Mouse (Mus musculus) right cerebral cortex, postnatal 14 days (tissue): ENCODE results near the gene Dhx16.

Experiments used
- DNase-seq: peaks from one replicate; pipeline ENCODE4 v3.0.0; 2022

Dhx16 gene

DNA sequence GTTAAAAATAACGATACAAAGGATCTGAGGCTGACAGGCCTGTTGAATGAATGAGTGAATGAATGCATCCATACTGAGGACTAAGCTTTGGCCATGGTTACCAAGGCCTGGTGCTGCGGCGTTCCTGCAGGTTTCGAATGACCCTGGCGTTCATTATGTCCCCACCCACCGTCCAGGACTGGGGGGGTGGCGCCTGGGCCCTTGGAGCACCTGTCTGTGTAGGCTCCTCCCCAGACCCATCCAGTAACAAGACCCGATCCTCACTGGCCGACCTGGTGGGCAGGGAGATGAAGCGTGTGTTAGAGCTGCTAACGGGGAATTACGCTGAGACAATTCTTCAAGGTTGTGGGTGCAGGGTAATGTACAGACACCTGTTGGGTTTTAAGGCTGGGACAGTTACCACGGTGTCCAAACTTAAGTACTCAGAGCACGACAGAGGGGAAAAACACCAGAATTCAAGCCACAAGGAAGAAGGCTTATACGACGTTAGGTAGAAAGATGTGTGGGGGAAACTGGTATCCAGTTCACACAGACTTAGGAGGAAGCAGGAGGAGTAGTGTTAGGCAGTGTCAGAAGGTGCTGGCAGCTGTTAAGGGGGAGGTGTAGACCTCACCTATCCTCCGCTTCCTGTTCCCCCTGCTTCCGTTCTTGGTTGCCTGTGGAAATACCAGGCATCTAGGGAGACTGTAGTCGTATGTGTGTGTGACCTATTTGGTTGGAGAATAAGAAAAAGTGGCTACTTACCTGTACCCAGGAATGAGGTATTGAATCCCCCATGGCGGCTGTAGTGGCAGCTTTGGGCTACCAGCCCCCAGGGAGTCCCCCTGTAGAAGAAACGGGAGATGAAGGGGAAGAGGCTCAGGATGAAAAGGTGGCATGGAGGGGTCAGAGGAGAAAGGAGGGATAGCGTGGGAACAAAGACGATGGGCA, 18.3 kb downstream of the Dhx16 start:
- DNase-seq = no peak

DNA sequence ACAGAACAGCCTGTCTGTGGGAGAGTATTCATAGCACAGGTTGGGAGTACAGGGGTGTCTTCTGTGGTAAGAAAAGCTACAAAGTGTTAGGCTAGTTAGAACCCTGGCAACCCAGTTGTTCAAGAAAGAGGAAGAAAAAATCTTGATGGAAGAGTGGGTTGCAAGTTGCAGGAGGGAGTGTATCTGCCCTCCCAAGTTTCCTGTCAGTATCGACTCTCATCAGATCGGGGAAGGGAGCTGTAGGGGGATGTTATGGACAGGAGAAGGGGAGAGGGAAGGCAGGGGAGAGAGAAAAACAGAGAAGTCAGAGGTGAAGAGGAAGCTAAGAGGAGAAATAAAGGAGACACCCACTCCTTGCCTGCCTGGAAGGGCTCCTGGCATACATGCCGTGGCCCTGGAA, 21.0 kb downstream of the Dhx16 start:
- DNase-seq = no peak

DNA sequence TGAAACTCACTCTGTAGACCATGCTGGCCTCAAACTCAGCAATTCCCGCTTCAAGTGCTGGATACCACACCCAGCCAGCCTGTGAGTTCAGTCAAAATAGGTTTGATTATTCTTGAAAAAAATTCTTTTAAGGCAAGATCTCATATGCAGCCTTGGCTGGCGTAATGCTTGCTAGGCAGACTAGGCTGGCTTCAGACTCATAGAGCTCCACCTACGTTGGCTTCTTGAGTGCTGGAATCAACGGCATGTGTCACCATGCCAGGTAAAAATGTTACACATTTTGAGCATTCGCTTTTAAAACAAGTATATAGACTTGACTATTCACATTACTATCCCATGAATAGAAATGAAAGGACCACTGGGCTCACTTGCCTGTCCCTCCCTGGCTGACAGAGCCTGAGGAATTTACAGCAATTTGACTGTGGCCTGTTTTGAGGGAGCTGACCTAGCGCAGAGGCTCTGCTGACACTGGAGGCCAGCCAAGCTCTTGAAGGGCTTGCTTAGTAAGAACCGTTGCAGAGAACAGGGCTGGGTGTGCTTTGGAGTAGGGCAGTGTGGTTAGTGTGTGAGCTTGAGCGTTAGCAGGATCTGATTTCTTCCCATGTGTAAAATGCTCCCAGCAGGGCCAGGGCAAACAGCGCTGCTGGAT, 23.8 kb downstream of the Dhx16 start:
- no peak for DNase-seq

DNA sequence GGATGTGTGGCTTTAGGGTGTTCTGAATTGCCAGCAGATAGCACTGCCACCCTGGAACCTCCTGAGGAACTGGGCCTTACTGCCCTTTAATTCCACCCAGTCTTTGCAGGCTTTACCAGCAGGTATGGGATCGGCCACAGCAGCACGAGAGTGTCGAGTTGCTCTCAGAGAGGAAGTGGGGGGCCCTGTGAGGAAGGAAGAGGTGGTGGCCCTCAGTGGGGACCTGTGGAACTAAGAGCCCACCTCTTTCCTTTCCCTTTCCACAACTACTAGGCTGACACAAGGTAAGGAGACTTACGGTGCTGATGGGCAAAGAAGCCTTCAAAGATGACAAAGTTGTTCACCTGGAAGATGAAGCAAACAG, 24.4 kb downstream of the Dhx16 start:
- no peak for DNase-seq

DNA sequence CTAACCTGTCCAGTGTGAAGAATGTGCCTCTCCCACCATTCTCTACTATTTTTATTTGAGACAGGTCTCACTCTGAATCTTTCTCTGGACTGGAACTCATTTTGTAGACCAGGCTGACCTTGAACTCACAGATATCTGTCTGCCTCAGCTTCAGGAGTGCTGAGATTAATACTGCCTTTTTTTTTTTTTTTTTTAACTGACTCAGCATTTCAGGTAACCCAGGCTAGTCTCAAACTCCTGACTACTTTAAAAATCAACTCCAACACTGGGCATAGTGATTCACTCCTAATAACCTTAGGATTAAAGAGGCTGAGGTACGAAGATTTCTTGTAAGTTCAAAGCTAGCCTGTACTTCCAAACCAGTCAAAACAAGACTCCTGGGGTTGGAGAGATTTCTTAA, 26.0 kb downstream of the Dhx16 start:
- DNase-seq = no peak

DNA sequence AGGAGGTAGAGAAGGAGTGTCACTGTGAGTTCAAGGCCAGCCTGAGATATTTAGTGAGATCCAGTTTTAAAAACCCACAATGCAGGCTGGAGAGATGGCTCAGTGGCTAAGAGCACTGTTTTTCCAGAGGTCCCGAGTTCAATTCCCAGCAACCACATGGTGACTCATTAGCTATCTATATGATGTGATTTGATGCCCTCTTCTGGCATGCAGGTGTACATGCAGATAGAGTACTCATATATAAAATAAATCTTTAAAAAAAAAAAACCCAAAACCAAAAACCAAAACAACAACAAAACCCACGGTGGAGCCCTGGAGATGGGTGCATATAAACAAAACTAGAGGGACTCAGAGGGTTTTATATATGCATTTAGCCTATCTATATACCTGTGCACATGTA, 28.0 kb downstream of the Dhx16 start:
- no peak for DNase-seq

DNA sequence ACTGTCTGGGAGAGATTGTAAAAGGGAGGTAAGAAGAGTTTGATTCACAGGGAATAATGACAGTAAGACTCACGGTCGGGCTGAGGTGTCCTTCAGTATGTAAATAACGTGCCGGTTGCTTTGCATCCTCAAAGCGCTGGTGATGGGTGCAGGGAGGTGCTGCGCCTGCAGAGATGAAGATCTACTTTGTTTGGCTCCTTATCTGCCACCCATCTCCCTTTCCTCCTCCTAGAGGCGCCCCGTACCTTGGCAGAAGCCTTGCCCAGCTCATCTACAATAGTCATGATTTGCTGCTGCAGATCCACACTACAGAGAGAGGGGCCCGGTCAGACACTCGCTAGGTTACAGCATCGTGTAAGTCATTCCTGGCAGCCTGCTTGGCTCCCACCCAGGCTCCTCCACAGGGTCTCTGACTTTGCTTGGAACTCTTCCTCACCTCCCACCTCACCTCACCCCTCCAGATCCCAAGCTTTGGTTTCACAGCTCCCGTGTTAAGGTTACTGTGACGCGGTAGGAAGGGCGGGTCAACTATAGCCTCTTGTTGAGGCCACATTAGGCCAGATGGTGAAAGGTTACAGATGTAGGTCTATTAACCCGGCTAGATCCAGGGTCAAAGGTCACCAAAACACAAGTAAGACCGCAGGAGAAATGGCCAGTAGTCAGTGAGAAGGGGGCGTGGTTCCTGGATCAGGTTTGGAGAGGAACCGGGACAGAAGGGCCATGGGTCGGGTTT, 29.7 kb downstream of the Dhx16 start:
- no peak for DNase-seq

DNA sequence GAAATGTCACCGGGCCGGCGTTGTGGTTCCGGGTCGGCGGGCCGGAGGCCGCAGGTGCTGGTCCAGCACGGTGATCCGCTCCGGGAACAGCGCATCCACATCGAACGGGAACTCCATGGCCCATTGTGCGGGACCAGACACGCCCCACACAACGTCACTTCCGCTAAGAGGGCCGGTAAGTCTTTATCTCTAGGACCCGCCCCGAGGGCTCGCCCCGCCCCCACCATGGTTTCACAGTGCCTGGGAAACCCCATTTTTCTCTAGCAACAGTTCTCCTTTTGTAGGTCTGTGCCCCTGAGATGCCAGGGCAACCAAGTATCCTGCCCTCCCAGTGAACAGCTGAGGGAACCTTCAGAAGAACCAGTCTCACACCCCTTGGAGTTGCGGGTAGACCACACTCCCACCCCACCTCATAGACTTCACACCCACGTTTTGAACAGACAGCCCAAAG, 30.3 kb downstream of the Dhx16 start, which contains the start of gene Atat1:
Atat1 (minus strand) TSS at position 157 of the 451 bp plus-strand sequence.
- DNase-seq = peak; percentile 96

DNA sequence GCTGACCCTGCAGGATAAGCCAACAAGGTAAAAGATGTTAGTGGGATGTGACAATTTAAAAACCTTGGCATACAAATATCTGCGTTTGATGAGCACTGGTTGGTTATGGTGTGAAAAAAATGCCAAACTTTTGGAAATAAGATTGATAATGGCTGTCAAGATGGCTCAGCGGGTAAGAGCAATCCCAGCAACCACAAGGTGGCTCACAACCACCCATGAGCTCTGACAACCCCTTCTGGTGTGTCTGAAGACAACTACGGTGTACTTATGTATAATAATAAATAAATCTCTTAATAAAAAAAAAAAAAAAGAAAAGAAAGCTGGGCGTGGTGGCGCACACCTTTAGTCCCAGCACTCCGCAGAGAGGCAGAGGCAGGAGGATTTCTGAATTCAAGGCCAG, 35.4 kb downstream of the Dhx16 start:
- DNase-seq = no peak

DNA sequence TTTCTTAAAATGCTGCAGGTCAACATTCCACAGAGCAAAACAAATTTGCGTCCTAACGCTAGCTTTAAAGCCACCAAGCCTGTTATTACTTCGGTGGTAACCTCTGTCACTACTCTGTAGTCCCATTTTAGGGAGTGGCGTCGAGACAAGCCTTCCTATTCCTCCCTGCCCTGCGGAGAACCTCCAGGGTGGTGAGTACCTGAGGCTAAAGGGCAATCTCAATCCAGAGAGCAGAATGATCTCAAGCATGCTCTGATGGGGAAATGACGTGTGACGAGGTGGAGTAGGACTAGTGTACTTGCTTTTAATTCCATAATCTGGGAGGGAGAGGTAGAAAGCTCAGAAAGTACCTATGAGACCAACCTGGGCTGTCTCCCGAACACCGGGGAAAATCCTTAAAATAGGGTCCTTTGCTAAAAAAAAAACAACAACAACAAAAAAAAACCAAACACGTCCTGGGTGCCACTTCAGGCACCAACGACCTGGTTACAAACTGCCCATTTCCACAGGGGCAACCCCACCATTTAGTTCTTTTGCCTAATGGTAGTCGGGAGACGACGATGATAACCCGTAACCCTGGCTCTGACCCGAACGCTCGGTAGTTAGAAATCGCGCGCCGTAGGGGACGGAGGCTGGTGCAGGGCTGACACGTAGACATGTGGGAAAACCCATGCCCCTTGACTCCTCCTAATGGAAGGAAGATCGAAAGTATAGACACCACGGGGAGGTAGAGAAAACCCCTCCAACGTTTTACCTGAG, 36.1 kb downstream of the Dhx16 start:
- no peak for DNase-seq

DNA sequence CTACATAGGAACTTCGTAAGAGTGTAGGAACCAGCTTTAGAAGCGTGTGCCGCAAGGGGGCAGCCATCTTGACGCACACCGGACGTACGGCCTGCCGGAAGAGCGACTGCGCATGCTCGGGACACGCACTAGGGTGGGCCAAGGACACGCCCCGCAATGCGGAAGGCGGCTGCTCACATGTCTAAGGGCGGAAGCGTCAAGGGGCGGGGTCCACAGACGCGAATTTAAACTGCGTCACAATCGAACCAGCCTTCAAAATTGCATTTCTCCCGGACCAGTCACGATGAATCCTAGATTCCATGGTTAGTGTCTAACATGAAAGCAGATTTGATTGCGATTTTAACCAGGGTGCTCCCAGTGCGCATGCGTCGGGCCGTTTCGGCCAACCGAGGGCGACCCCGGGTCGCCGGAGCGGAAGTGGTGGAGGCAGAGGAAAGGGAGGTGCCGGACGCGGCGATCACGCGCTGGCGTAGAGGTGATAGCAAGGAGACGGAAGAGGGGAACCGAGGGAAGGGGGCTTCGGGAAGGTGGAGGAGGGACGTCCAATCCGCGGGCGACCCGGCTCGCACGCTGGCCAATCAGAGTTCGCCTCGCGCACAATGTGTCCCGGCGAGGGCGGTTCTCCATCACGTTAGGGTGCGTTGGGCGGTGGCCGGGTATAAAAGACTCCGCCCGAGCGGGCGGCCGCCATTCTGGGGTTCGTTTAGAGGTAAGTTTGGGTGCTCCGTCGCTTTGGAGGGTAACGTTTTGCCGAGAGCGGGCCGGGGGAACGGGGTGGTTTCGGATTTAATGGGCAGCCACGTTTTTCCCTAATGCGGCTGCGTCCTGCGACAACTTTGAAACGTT, 36.9 kb downstream of the Dhx16 start, which contains the start of the genes Mrps18b and Ppp1r10:
Mrps18b (minus strand) TSS at position 93 of the 846 bp plus-strand sequence.
Ppp1r10 (plus strand) TSS at position 138 of the 846 bp plus-strand sequence.
- peak; percentile 99 for DNase-seq

DNA sequence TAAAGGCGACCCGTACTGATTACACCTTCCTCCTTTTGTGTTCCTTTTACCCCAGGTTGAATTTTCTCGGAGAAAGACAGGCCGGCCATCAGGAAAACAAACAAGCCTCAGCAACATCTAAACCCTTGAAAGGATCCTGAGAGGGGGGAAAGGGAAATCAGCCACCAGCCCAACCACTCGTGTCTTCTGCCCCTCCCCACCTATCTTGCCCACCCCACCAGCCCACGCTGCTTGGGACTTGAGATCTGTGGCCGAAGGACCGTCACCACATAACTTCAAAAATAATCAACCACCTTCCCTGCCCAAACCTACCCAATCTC, 37.5 kb downstream of the Dhx16 start:
- no peak for DNase-seq

DNA sequence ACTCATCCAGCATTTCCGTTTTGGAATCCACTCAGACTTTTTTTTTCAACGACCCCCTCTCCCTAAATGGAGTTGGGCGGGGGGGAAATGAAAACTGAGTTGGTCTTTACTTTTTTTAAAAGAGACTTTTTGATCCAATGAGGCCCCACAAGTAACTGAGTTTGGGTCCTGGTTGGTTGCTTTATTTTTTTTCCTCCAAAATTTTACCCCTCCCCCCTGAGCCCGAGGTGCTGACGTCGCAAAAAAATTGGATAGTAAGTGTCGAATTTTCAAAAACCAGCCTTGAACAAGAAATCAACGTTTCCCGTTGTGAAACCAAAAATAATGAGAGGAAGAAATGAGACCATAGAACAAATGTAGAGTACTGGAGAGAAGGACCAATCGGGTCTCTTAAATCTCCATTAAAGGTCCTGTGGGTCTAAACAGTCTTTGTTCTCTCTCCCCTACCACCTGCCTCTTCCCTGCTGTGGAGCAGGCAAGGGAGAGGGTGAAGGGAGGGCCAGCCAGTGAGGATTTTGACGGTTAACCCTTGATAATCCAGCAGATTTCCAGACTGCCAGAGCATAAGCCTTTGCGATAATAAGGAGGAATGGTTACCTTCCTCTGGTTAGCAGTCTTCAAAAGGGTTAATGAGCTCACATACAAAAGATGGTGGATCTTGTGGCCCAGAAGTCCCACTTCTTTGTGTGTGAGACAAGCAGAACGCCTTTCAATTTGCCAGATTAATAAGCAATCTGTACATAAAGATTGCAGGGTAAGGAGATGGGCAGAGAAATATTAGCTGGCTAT, 38.0 kb downstream of the Dhx16 start:
- no peak for DNase-seq

DNA sequence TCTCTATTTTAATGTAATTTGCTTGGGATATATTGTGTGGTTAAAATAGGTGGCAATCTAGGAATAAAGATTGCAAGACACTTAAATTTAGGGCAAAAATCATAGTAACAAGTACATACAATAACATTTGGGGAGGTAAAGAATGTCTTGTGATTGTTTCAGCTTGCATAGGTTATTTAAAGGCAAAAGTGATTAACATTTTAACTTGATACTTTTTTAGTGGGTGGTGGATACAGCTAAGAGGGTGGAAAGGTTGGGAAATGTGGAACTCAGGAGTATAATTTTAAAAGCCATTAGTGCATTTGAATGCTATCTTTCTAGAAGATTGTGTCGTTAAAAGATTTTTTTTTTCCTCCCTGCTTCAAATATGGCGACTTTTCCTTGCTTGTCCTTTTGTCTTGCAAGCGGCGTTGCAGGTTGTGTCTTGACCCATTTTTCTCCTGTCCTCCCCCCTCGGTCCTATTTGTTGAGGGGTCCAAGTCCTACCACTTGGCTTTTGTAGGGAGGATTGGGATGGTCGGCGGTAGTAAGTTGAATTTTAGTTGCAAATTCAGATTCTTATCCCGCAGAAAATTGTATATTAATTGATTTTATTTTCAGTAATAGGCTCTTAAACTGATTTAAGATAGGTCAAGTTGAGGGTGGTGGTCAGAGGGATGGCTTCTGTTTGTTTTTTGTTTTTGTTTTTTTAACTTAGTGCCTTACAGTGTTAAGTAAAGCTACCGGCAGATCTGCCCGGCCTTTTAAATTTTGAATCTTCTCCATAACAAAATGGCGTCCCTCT, 38.8 kb downstream of the Dhx16 start:
- DNase-seq = no peak

DNA sequence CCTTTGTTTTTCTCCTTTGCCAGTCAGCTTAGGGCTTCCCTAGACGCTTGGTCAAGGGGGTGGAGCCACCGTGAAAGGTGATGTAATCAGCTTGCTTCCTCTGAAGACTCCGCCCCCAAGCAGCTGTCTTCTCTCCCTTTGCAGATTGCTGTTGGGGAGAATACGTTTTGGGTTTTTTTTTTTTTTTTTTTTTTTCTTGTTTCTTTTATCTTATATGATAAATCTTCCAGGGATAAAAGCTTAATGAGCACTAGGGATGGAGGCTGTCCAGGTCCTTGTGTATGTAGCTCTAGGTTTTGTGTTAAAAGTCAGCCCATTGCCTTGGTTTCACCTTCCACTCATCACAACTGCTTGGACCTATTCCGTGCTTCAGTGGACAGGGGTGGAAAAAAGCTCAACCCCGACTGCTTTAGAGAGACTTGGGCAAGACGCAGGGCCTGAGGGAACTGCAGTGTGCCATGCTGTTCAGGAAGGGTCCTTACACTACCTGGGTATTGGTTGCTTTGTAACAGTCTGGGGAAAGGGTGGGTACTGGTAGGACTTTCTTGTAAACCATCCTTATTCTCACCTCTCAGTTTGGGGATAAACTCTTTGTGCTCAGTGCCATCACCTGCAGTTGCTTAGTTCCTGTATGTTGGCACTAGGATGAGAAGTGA, 39.6 kb downstream of the Dhx16 start:
- DNase-seq = peak; percentile 90

DNA sequence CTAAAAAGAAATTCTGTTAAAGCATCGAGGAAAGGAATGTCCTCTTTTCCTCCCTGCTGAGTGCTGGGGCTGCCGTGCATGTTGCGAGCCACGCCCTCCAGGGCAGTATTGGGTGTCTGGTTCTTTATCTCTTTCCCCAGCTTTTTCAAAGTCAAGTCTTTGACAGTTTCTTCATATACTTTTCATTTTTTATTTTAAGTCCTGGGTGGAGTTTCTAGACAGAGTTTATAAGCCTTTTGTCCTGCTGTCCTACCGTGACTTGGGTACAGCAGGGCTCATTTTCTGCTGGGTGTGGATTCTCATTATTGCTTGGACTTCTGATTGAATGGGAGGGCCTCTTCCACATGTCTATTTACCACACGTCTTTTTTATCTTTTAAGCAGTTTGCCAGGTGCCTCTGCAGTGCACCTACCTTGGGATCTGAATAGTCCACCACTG, 40.3 kb downstream of the Dhx16 start:
- no peak for DNase-seq

DNA sequence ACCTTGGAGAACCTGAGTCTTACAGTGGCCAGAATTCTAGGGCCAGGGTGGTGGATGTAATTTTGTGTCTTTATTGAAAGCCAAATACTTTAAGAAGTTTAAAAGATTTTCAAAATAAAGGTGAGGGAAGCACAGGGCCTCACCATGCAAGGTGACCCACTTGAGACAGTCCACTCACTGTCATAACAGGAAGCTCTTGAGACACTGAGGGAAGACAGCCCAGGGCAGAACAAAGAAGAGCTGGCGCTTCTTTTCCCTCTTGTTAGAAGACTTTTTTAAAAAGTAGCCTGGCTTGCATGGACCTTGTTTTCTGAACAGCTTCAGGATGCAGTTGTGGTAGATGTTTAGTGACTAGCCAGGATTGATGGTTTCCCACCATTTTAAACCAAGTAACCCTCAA, 40.8 kb downstream of the Dhx16 start:
- no peak for DNase-seq

DNA sequence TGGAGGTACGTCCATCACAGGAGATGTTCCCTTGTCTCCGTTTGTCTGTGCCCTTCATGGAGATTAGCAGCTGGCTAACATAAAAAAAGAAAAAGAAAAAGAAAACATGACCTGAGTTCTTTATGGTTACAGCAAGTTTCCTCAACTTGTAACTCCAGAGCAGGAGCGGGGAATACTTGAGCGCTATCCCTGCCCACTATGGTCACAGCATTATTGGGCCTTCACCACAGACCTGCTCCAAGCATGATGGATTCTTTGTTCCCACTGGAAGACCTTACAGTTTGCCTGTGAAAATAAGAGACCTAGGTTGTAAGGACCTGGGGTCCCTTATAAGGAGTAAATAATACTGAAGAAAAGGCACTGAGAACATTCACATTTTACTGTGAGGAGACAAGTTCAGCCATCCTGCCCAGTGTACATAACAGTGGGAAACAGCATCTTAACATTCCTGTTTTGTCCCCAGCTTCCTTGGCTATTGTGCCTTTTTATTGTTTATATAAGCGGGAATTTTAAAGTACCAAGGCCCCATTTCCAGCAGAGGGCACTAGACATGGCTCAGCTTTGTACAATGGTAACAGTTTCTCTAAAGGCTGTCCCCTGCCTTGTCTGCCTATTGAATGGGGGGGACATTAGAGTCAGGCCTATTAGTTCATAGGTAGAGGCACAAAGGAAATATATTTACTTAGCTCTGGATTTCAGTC, 41.4 kb downstream of the Dhx16 start:
- DNase-seq = no peak

DNA sequence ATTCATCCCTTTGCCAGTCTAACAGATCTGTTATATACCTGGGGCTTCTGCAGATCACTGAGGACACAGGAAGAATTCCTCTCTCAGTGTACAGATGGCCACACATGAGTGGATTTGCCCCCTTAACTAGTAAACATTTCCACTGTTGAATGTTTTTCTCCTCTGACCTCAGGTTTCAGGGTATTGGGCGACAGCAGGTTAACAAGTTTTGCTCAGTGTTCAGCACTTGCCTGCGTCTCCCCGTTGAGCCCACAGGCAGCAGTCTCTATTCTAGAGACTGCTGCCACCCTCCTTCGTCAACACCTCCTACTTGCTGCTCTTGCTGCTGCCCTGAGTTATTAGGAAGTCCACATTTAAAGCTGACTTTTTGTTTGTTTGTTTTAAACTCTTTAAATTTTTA, 42.1 kb downstream of the Dhx16 start:
- DNase-seq = no peak
